Mouse (Mus musculus): ENCODE measurements at regions not wholly inside any gene's neighbourhood (a gene's known extent, or its start where the extent isn't known, plus 50 kb on each side); places are given as distances from the start of the nearest gene placed in this dataset.

GRCm38 (mm10) chr4:89457861-89458260 is 147.0 kb upstream of the Cdkn2b start:
- TF ChIP-seq POLR2A (IDR thresholded peaks at IDR 0.05; ENCODE audit: borderline replicate concordance, insufficient read depth, low read length) (no peak), CTCF (IDR thresholded peaks at IDR 0.05; ENCODE audit: borderline replicate concordance, insufficient read depth, low read depth, low read length) (no peak)

Measured in cerebellum, adult 2 months (tissue).